Mouse (Mus musculus) forebrain, postnatal 0 days (tissue): ENCODE measurements at regions not wholly inside any gene's neighbourhood (a gene's known extent, or its start where the extent isn't known, plus 50 kb on each side); places are given as distances from the start of the nearest gene placed in this dataset.
A peak's percentile ranks its signal among the peaks of the same experiment; 100 is the strongest.

Experiments
- ATAC-seq: fragments of 200-750 bp; cut with Nextera tagmentation; 2 replicates; pipeline ENCODE4 v1.8.0; 2017; ENCODE audit warnings: mild to moderate bottlenecking, moderate library complexity
- DNase-seq: peaks from one replicate; pipeline ENCODE4 v3.0.0-alpha.2; 2015
- H3K27ac ChIP-seq: fragments of 300-500 bp; sonication (generic); 2 replicates; pipeline ENCODE4 v1.5.1; 2014; ENCODE audit warnings: low read depth, mild to moderate bottlenecking, antibody characterized with exemption, low read length, moderate library complexity, mixed read lengths
- H3K27me3 ChIP-seq: fragments of 300-500 bp; sonication (generic); 2 replicates; pipeline ENCODE4 v1.6.1; 2014; ENCODE audit warnings: mild to moderate bottlenecking, low read length, mixed read lengths; ENCODE audit not compliant: insufficient read depth
- H3K36me3 ChIP-seq: fragments of 300-500 bp; sonication (generic); 2 replicates; pipeline ENCODE4 v1.6.1; 2014; ENCODE audit warnings: mild to moderate bottlenecking, moderate library complexity; ENCODE audit not compliant: insufficient read depth
- H3K4me1 ChIP-seq: fragments of 300-500 bp; sonication (generic); 2 replicates; pipeline ENCODE4 v1.6.1; 2014; ENCODE audit warnings: antibody characterized with exemption; ENCODE audit not compliant: insufficient read depth
- H3K4me2 ChIP-seq: fragments of 300-500 bp; sonication (generic); 2 replicates; pipeline ENCODE4 v1.6.1; 2014; ENCODE audit warnings: low read depth, mild to moderate bottlenecking, moderate library complexity
- H3K4me3 ChIP-seq: fragments of 300-500 bp; sonication (generic); 2 replicates; pipeline ENCODE4 v1.5.1; 2014; ENCODE audit warnings: low read depth, low read length, mixed read lengths
- H3K9ac ChIP-seq: fragments of 300-500 bp; sonication (generic); 2 replicates; pipeline ENCODE4 v1.6.1; 2014; ENCODE audit warnings: mild to moderate bottlenecking
- H3K9me3 ChIP-seq: fragments of 300-500 bp; sonication (generic); 2 replicates; pipeline ENCODE4 v1.6.1; 2016; ENCODE audit warnings: low read length
- CTCF ChIP-seq: sonication (generic); IDR thresholded peaks from 2 replicates; pipeline ENCODE4 v1.5.1; 2016; ENCODE audit warnings: antibody characterized with exemption, control low read depth, low read depth
- WGBS: fragments of 180-500 bp; shearing (Covaris S2); extraction: QIAGEN DNeasy Blood & Tissue Kit; methylation state at CpG from one replicate; pipeline ENCODE4 v1.1.7; 2014; 5-methylcytosine and 5-hydroxymethylcytosine counted together

- no peak overlapping the region for H3K4me3 ChIP-seq
- no peaks in the 10 kb centered on the region for H3K4me1 ChIP-seq
- DNase-seq (peak; percentile 13), ATAC-seq (no peak)
- H3K9ac ChIP-seq = no peak overlapping the region
- no peaks in the 10 kb centered on the region for H3K9me3 ChIP-seq
- no peaks in the 10 kb centered on the region for H3K36me3 ChIP-seq
- H3K27me3 ChIP-seq = no peaks in the 10 kb centered on the region
- H3K4me2 ChIP-seq = no peak overlapping the region
- H3K27ac ChIP-seq = no peak overlapping the region
- peak; percentile 64 for TF ChIP-seq CTCF
- 43% methylated on average over 11 of the region's 11 CpGs for WGBS
Measured at GRCm38 (mm10) chrX:112903631-112904410, 205.4 kb upstream of the Pof1b start.

GRCm38 (mm10) chrX:112886539-112886938 is 188.1 kb upstream of the Pof1b start:
- Histone ChIP-seq H3K9me3 (no peaks in the 10 kb centered on the region), H3K27ac (no peak overlapping the region), H3K4me3 (no peak overlapping the region), H3K36me3 (no peaks in the 10 kb centered on the region), H3K27me3 (no peaks in the 10 kb centered on the region), H3K4me1 (no peaks in the 10 kb centered on the region), H3K9ac (no peak overlapping the region), H3K4me2 (no peak overlapping the region)
- WGBS = 78% methylated on average over 2 of the region's 2 CpGs
- DNase-seq (no peak), ATAC-seq (no peak)
- TF ChIP-seq CTCF = no peak
